Mouse (Mus musculus) testis, adult 2 months (tissue): ENCODE measurements around the gene Slc26a9.

ENCODE experiments used
- CTCF ChIP-seq: fragments of 200-500 bp; IDR thresholded peaks from 2 replicates; pipeline ENCODE4 v1.5.1; 2012; ENCODE audit warnings: low read depth, mild to moderate bottlenecking, inconsistent platforms, low read length, moderate library complexity; ENCODE audit not compliant: control insufficient read depth, insufficient read depth, insufficient replicate concordance
- POLR2A ChIP-seq: fragments of 200-500 bp; IDR thresholded peaks from 2 replicates; pipeline ENCODE4 v1.6.1; 2012; ENCODE audit warnings: low read depth, mild to moderate bottlenecking, inconsistent platforms, low read length, moderate library complexity; ENCODE audit not compliant: control insufficient read depth

GRCm38 (mm10) chr1:131708338-131708737 is 35.5 kb upstream of the Slc26a9 start:
- TF ChIP-seq CTCF: peak; percentile 65; the same call in 1 of the 2 replicates
- TF ChIP-seq POLR2A: no peak
